Mouse (Mus musculus): ENCODE measurements at regions not wholly inside any gene's neighbourhood (a gene's known extent, or its start where the extent isn't known, plus 50 kb on each side); places are given as distances from the start of the nearest gene placed in this dataset.

GRCm38 (mm10) chr15:85674191-85674984 is 60.4 kb upstream of the Ppara start:
- no peak for DNase-seq

GRCm38 (mm10) chr15:85675126-85675525 is 59.7 kb upstream of the Ppara start:
- no peak for DNase-seq

GRCm38 (mm10) chr15:85675736-85676135 is 59.0 kb upstream of the Ppara start:
- DNase-seq = no peak

- no peak for DNase-seq
These were observed 58.6 kb upstream of the Ppara start for GRCm38 (mm10) chr15:85676156-85676555.

GRCm38 (mm10) chr15:85676871-85677270 is 57.9 kb upstream of the Ppara start:
- DNase-seq = no peak

GRCm38 (mm10) chr15:85677381-85677780 is 57.4 kb upstream of the Ppara start:
- no peak for DNase-seq

- DNase-seq = no peak
These were observed 56.9 kb upstream of the Ppara start for GRCm38 (mm10) chr15:85677855-85678254.

- no peak for DNase-seq
These were observed 56.4 kb upstream of the Ppara start for GRCm38 (mm10) chr15:85678351-85678895.

- DNase-seq = no peak
These were observed 55.6 kb upstream of the Ppara start for GRCm38 (mm10) chr15:85678981-85679708.

- no peak for DNase-seq
These were observed 54.8 kb upstream of the Ppara start for GRCm38 (mm10) chr15:85679864-85680428.

GRCm38 (mm10) chr15:85680460-85681224 is 54.1 kb upstream of the Ppara start:
- no peak for DNase-seq

- DNase-seq = no peak
These were observed 52.7 kb upstream of the Ppara start for GRCm38 (mm10) chr15:85682116-85682515.

GRCm38 (mm10) chr15:85682780-85683179 is 52.0 kb upstream of the Ppara start:
- DNase-seq = no peak

- no peak for DNase-seq
These were observed 51.5 kb upstream of the Ppara start for GRCm38 (mm10) chr15:85683271-85683670.

- no peak for DNase-seq
These were observed 51.1 kb upstream of the Ppara start for GRCm38 (mm10) chr15:85683716-85684115.

- DNase-seq = no peak
These were observed 50.5 kb upstream of the Ppara start for GRCm38 (mm10) chr15:85684164-85684708.

- no peak for DNase-seq
These were observed 49.9 kb upstream of the Ppara start for GRCm38 (mm10) chr15:85684875-85685274.
